8 mouse cellular contexts compared by ENCODE assay signal in the genomic region with DNA sequence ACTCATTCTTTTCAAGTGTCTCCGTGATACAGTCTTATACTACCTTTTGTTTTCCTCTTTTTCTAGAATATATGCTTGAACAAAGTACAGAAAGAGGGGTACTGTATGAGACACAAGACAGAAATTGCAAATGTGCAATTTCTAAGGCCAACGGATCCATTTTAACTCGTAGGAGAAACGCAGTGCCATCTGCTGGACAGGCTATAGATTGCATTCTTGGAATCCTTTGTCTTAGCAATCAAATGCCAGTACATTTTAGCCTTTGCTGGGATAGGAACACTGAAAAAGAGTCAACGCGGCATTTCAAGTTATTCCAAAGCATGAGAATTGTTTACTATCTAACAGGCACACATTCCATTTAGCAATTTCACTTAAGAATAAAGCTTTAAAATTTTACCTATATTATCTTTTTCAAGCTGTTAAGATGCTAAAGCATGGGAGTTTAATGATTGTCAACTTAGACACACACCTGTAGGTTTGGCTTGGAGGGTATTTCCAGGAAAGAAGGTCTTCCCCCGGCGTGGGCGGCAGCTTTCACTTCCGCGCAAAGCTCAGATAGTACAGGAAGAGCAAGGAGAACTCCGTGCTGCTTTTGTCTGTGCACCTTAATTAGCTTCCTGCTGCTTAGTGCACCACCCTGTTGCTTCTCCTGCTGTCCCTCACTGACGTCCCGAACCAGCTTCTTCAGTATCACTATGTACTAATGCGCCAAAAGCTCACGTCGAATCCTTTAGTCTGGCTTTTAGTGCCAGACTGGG. TPM values are rescaled to one million over a fixed set of nuclear protein-coding genes. Genes with fewer than 3 reads are reported as not detected.
A peak's percentile ranks its signal among the peaks of the same experiment; 100 is the strongest.
DNase-seq lines count a peak whose midpoint lies in the region; ATAC-seq and TF ChIP-seq lines count a peak whose summit lies in the region.

No protein-coding gene starts in this region.

- peak overlapping the region; percentile 50 for H3K9ac ChIP-seq in midbrain, postnatal 0 days (replicated peaks; ENCODE audit: low read length, poor library complexity, severe bottlenecking)

- no peaks in the 10 kb centered on the region for H3K36me3 ChIP-seq in heart, embryonic 10.5 days
- H3K36me3 ChIP-seq in midbrain, postnatal 0 days (ENCODE audit: insufficient read depth, low read length) = no peaks in the 10 kb centered on the region
- H3K36me3 ChIP-seq in spleen, adult 2 months (ENCODE audit: control insufficient read depth, insufficient read depth, low read length) = no peaks in the 10 kb centered on the region

- DNase-seq in B cell, adult 2 months = peak; percentile 80 to 83
- peak; percentile 10 for DNase-seq in adrenal gland, adult 8-10 months
- DNase-seq in embryo, embryonic 11.5 days (ENCODE audit: low read depth, low spot score) = peak; percentile 44
- DNase-seq in heart, embryonic 10.5 days (ENCODE audit: low spot score) = no peak
- peak; percentile 12 to 57 for DNase-seq in kidney, adult 8-10 months
- DNase-seq in liver = peak; percentile 71
- peak; percentile 89 for DNase-seq in midbrain, postnatal 0 days (ENCODE audit: low spot score)
- peak; percentile 67 to 71 for DNase-seq in spleen, adult 2 months (ENCODE audit: low read depth in 1 of 2, low spot score in 2 of 2)

- 2% methylated on average over 17 of the region's 17 CpGs for WGBS in heart, embryonic 10.5 days
- 1% methylated on average over 17 of the region's 17 CpGs for WGBS in midbrain, postnatal 0 days
- 1% methylated on average over 17 of the region's 17 CpGs for WGBS in spleen, adult 2 months

- no peaks in the 10 kb centered on the region for H3K27me3 ChIP-seq in heart, embryonic 10.5 days (ENCODE audit: insufficient read depth, poor library complexity, severe bottlenecking)
- no peaks in the 10 kb centered on the region for H3K27me3 ChIP-seq in midbrain, postnatal 0 days (ENCODE audit: insufficient read depth, low read length)
- H3K27me3 ChIP-seq in spleen, adult 2 months (ENCODE audit: control insufficient read depth, insufficient read depth, low read length) = no peaks in the 10 kb centered on the region

- no peak for TF ChIP-seq POLR2A in spleen, adult 2 months (IDR thresholded peaks at IDR 0.05; ENCODE audit: low read depth, low read length)

- H3K4me1 ChIP-seq in heart, embryonic 10.5 days = peaks cover 4% of the 10 kb centered on the region; the same call in 1 of the 2 replicates
- no peaks in the 10 kb centered on the region for H3K4me1 ChIP-seq in midbrain, postnatal 0 days (ENCODE audit: insufficient read depth, low read length)
- H3K4me1 ChIP-seq in spleen, adult 2 months (ENCODE audit: control insufficient read depth, insufficient read depth, insufficient read length) = peaks cover 5% of the 10 kb centered on the region; the same call in 1 of the 2 replicates

- H3K4me2 ChIP-seq in midbrain, postnatal 0 days (ENCODE audit: low read depth, low read length, poor library complexity, severe bottlenecking) = peak overlapping the region; percentile 68

- peak; percentile 87 for ATAC-seq in midbrain, postnatal 0 days (ENCODE audit: low FRiP score)

- H3K9me3 ChIP-seq in heart, embryonic 10.5 days = no peaks in the 10 kb centered on the region
- H3K9me3 ChIP-seq in midbrain, postnatal 0 days (ENCODE audit: low read length) = no peaks in the 10 kb centered on the region

- H3K27ac ChIP-seq in heart, embryonic 10.5 days = peak overlapping the region; percentile 79
- H3K27ac ChIP-seq in midbrain, postnatal 0 days (ENCODE audit: low read depth, low read length) = peak overlapping the region; percentile 52
- no peak overlapping the region for H3K27ac ChIP-seq in spleen, adult 2 months (ENCODE audit: insufficient read depth, low read length)

- peak; percentile 94 for TF ChIP-seq CTCF in midbrain, postnatal 0 days (IDR thresholded peaks at IDR 0.05)
- TF ChIP-seq CTCF in spleen, adult 2 months (IDR thresholded peaks at IDR 0.05; ENCODE audit: extremely low read depth, insufficient read depth, insufficient read length, insufficient replicate concordance) = no peak

- H3K4me3 ChIP-seq in heart, embryonic 10.5 days = peak overlapping the region; percentile 62
- H3K4me3 ChIP-seq in midbrain, postnatal 0 days (ENCODE audit: low read depth, low read length) = peak overlapping the region; percentile 42
- H3K4me3 ChIP-seq in spleen, adult 2 months (ENCODE audit: extremely low read depth, insufficient read depth, insufficient read length) = peak overlapping the region; percentile 43

RNA-seq across cellular contexts. Expression of gene Gm8251, which starts 19.8 kb away (rescaled TPM):
- under 1 TPM in 2 of 4 experiments, not detected in 2; 0.03 to 0.06 TPM for total RNA-seq in adrenal gland, adult 8-10 months (2022)
- 0.02 and 0.05 TPM in 2 replicates for polyA plus RNA-seq in heart, embryonic 10.5 days (2016; fragmentation: Nextera tagmentation; extraction: Ambion mirVana)
- total RNA-seq in midbrain, postnatal 0 days (2014; rRNA removed) = 0.05 and 0.09 TPM in 2 replicates
- not detected in 2 replicates for polyA plus RNA-seq in midbrain, postnatal 0 days (2015; fragmentation: Nextera tagmentation; extraction: Ambion mirVana)
- not detected in 2 replicates for polyA plus RNA-seq in spleen, adult 2 months (2012; rRNA removed)

RNA-seq across cellular contexts. Expression of gene Mettl21c, which starts 22.1 kb away (rescaled TPM):
- total RNA-seq in adrenal gland, adult 8-10 months (2022) = under 1 TPM in 1 of 4 experiments, not detected in 3; 0.55 TPM
- polyA plus RNA-seq in heart, embryonic 10.5 days (2016; fragmentation: Nextera tagmentation; extraction: Ambion mirVana) = 0.15 and 0.23 TPM in 2 replicates
- total RNA-seq in midbrain, postnatal 0 days (2014; rRNA removed) = 0.88 and 2.7 TPM in 2 replicates
- polyA plus RNA-seq in midbrain, postnatal 0 days (2015; fragmentation: Nextera tagmentation; extraction: Ambion mirVana) = 2.9 and 3.4 TPM in 2 replicates
- not detected in 2 replicates for polyA plus RNA-seq in spleen, adult 2 months (2012; rRNA removed)
